Mouse (Mus musculus) 3134 (cell line): ENCODE results near the gene Odr4.

Source experiments
- DNase-seq: peaks from one replicate; pipeline ENCODE4 v3.0.0-alpha.2; 2011; ENCODE audit warnings: low spot score; ENCODE audit not compliant: insufficient read length; ENCODE audit errors: extremely low read depth

Gene Odr4

DNA sequence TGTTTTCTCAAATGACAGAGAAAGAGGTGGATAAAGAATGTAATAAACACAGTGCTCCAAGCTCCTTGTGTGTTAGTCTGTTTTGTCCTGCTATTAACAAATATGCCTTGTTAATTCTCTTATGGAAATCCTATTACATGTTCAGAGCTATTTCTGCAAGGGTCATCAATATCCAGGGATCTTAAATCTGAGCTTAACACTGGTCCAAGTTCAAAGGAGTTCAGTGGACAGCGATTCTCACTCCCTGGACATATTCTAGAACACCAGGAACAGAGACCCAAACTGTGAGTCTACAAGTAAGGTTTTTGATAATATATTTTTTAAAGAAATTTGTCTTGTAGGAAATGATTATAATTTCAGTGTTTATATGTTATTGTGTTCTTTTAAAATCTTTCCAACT lies 73.7 kb downstream of the Odr4 start, which contains the start of gene Pdc:
Gene Pdc (plus strand): TSS at position 213 of the 400 bp plus-strand sequence.
- DNase-seq: no peak
